Mouse (Mus musculus): ENCODE measurements around the gene Aff1.

GRCm38 (mm10) chr5:103737208-103738066 lies 45.3 kb downstream of the Aff1 start:
- TF ChIP-seq CTCF (IDR thresholded peaks at IDR 0.05; ENCODE audit: low read depth, low read length), result no peak
- no peak for TF ChIP-seq POLR2A (IDR thresholded peaks at IDR 0.05; ENCODE audit: extremely low read depth, insufficient read depth, low read length)

Data from liver, adult 2 months (tissue).